14 mouse cellular contexts compared by ENCODE assay signal in genomic region chr16:73991212-73991611, GRCm38 (mm10).
"Had no signal": no experiment of that assay in that cellular context is flagged by ENCODE, and none has a peak within 500 bp of the region (broad histone marks: within the 10 kb centered on the region; RNA-seq: fewer than 3 reads in every experiment).

No protein-coding gene starts in this region.

- DNase-seq: kidney, adult 9 months; kidney, postnatal 36 days; layer of hippocampus, adult 9-11 months; layer of hippocampus, postnatal 36 days; left cerebral cortex, postnatal 4 days; lung, adult 18-20 months; right cerebral cortex, postnatal 4 days; spleen, adult 18-20 months; thymus, adult 18-20 months; thymus, postnatal 14 days had no signal

- H3K27me3 ChIP-seq: limb, embryonic 13.5 days; neural tube, embryonic 12.5 days had no signal

- H3K4me3 ChIP-seq: limb, embryonic 13.5 days; neural tube, embryonic 12.5 days had no signal

- H3K4me1 ChIP-seq: limb, embryonic 13.5 days; neural tube, embryonic 12.5 days had no signal

- H3K4me2 ChIP-seq: limb, embryonic 13.5 days; neural tube, embryonic 12.5 days had no signal

- H3K9ac ChIP-seq: limb, embryonic 13.5 days; liver, embryonic 14.5 days; neural tube, embryonic 12.5 days had no signal

- H3K9me3 ChIP-seq: limb, embryonic 13.5 days; neural tube, embryonic 12.5 days had no signal

- H3K36me3 ChIP-seq: limb, embryonic 13.5 days; neural tube, embryonic 12.5 days had no signal

- H3K27ac ChIP-seq: kidney, postnatal 0 days; limb, embryonic 13.5 days; liver, embryonic 14.5 days; neural tube, embryonic 12.5 days had no signal
